Mouse (Mus musculus) midbrain, embryonic 16.5 days (tissue): ENCODE data around the gene Slc22a16. TPM values are rescaled to one million over a fixed set of nuclear protein-coding genes. Genes with fewer than 3 reads are reported as not detected.

ENCODE experiments used
- ATAC-seq: fragments of 200-750 bp; cut with Nextera tagmentation; 2 replicates; pipeline ENCODE4 v1.8.0; 2017; ENCODE audit warnings: moderate TSS enrichment
- H3K27ac ChIP-seq: fragments of 300-500 bp; sonication (generic); 2 replicates; pipeline ENCODE4 v1.5.1; 2014; ENCODE audit warnings: mild to moderate bottlenecking, low read length, mixed read lengths
- H3K27me3 ChIP-seq: fragments of 300-500 bp; sonication (generic); 2 replicates; pipeline ENCODE4 v1.6.1; 2014; ENCODE audit warnings: low read depth, low read length, mixed read lengths; ENCODE audit not compliant: control insufficient read depth, insufficient read depth
- H3K36me3 ChIP-seq: fragments of 300-500 bp; sonication (generic); 2 replicates; pipeline ENCODE4 v1.6.1; 2014; ENCODE audit warnings: mild to moderate bottlenecking, low read length, moderate library complexity, mixed read lengths; ENCODE audit not compliant: control insufficient read depth, insufficient read depth
- H3K4me1 ChIP-seq: fragments of 300-500 bp; sonication (generic); 2 replicates; pipeline ENCODE4 v1.6.1; 2014; ENCODE audit warnings: mild to moderate bottlenecking, low read length, mixed read lengths; ENCODE audit not compliant: control insufficient read depth, insufficient read depth
- H3K4me2 ChIP-seq: fragments of 300-500 bp; sonication (generic); 2 replicates; pipeline ENCODE4 v1.6.1; 2014; ENCODE audit warnings: mild to moderate bottlenecking, low read length, mixed read lengths
- H3K4me3 ChIP-seq: fragments of 300-500 bp; sonication (generic); 2 replicates; pipeline ENCODE4 v1.5.1; 2014; ENCODE audit warnings: low read depth, mild to moderate bottlenecking, low read length, moderate library complexity, mixed read lengths
- H3K9ac ChIP-seq: fragments of 300-500 bp; sonication (generic); 2 replicates; pipeline ENCODE4 v1.6.1; 2014; ENCODE audit warnings: low read depth, low read length, mixed read lengths
- H3K9me3 ChIP-seq: fragments of 300-500 bp; sonication (generic); replicated peaks from 2 replicates; pipeline ENCODE4 v1.6.1; 2014; ENCODE audit warnings: mild to moderate bottlenecking, low read length, mixed read lengths; ENCODE audit not compliant: control insufficient read depth, poor library complexity, severe bottlenecking
- WGBS: fragments of 180-500 bp; shearing (Covaris S2); extraction: QIAGEN DNeasy Blood & Tissue Kit; methylation state at CpG from one replicate; pipeline ENCODE4 v1.1.7; 2014; 5-methylcytosine and 5-hydroxymethylcytosine counted together
- polyA plus RNA-seq: library from polyadenylated mRNA; unstranded; fragments of >200 nt; fragmentation: Nextera tagmentation; extraction: Ambion mirVana; gene quantifications from 2 replicates; pipeline ENCODE4 v1.2.1, GENCODE M21; 2015

Gene Slc22a16
- polyA plus RNA-seq, 1 experiment from 2014 or later, result not detected

GRCm38 (mm10) chr10:40630961-40631360 is 60.8 kb downstream of the Slc22a16 start:
- 83% methylated on average over 9 of the region's 9 CpGs for WGBS
- ATAC-seq, result no peak
- H3K4me2 ChIP-seq, result no peak overlapping the region
- H3K4me1 ChIP-seq, result no peaks in the 10 kb centered on the region
- no peak overlapping the region for H3K9ac ChIP-seq
- no peaks in the 10 kb centered on the region for H3K27me3 ChIP-seq
- no peak overlapping the region for H3K4me3 ChIP-seq
- H3K9me3 ChIP-seq, result no peaks in the 10 kb centered on the region
- H3K27ac ChIP-seq, result no peak overlapping the region
- H3K36me3 ChIP-seq, result no peaks in the 10 kb centered on the region

DNA sequence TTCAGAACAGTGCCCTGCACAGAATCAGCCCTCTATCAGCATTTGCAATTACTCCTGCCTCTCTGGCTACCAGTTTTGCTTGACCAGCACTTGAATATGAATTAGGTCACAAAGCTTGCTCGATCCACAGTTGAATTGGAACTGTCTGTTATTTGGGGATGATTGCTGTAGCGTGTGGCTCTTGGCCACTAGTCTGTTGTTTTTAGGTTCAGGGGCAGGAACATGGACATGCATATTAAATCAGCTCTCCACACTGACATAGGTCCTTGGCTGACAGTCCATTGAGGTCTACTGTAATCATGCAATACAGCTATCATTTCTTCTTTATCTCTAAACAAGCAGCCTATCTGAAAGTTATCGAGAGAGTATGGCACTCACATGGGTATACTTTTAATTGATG is 62.0 kb downstream of the Slc22a16 start:
- Histone ChIP-seq H3K4me3 (no peak overlapping the region), H3K27ac (no peak overlapping the region), H3K9me3 (no peaks in the 10 kb centered on the region), H3K36me3 (no peaks in the 10 kb centered on the region), H3K27me3 (no peaks in the 10 kb centered on the region), H3K9ac (no peak overlapping the region), H3K4me1 (no peaks in the 10 kb centered on the region), H3K4me2 (no peak overlapping the region)
- peak; percentile 39; the same call in 1 of the 2 replicates for ATAC-seq
- WGBS, result 65% methylated on average over 3 of the region's 3 CpGs

DNA sequence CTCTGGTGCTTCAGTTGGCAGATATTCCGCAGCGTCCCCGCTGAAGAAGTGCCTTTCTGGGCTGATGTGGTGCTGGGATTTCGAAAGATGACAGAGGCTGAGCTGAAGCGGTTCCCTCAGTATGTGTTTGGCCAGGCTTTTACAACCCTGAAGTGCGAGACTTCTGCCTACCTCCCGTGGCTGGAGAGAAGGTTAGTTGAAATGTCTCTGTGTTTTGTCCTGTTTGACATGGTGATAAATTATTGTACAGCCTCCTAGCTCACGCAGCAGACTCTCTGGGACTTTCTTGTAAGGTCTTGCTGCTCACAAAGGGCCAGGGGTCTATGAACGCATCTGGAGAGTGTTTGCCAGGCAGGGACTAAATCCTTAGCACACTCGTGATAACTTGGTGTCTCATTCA is 67.2 kb downstream of the Slc22a16 start:
- H3K9me3 ChIP-seq, result no peaks in the 10 kb centered on the region
- no peak overlapping the region for H3K9ac ChIP-seq
- H3K36me3 ChIP-seq, result no peaks in the 10 kb centered on the region
- H3K4me3 ChIP-seq, result no peak overlapping the region
- H3K27me3 ChIP-seq, result no peaks in the 10 kb centered on the region
- no peaks in the 10 kb centered on the region for H3K4me1 ChIP-seq
- WGBS, result 70% methylated on average over 10 of the region's 10 CpGs
- ATAC-seq, result no peak
- H3K27ac ChIP-seq, result no peak overlapping the region
- no peak overlapping the region for H3K4me2 ChIP-seq

- 46% methylated on average over 7 of the region's 7 CpGs for WGBS
- H3K9ac ChIP-seq, result no peak overlapping the region
- no peak overlapping the region for H3K27ac ChIP-seq
- H3K36me3 ChIP-seq, result no peaks in the 10 kb centered on the region
- H3K4me3 ChIP-seq, result no peak overlapping the region
- no peaks in the 10 kb centered on the region for H3K4me1 ChIP-seq
- no peaks in the 10 kb centered on the region for H3K27me3 ChIP-seq
- no peak for ATAC-seq
- no peaks in the 10 kb centered on the region for H3K9me3 ChIP-seq
- no peak overlapping the region for H3K4me2 ChIP-seq
These were observed 68.1 kb downstream of the Slc22a16 start for GRCm38 (mm10) chr10:40638276-40638675.

DNA sequence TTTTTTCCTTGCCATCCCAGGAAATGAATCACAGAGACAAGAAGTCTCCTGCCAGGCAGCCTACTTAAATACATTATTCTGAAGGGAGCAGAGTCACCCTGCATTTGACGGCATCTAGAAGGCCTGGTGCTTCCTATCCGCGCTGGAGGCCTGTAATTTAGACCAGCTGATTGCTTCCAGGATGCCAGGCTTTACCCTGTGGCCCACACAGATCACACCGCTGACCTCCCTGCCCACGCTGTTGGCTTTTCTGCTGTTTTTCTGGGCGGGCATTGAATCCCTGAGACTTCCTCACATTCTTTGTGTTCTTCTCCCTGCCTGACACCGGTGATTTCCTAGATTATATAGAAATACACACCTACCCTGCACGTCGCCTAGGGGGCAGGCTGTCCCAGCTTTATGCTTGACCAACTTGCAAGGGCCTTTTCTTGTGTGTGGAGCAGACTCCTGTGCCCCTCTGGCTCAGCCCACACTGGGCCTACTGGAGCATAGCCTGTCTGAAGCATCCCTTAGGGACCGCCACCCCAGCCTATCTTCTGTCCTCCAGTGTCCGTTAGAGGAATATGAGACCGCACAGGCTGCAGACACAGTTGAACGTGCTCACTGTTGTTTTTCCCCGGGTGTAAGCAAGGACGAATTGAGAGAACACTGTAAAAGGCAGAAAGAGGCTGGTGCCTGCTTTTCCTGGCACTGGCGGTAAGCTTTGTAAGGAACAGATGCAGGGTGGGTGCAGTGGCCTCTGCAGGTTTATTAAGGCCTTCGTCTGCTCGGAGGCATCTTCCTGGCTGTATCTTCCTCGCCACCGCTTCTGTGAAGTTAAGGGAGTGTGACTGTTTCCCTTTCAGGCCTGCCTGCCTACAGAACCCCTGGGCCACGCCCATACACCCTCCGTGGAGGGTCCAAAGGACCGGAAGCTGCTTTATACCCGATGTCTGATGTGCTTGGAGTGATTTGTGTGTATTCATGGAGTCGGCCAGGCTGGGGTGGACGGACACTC is 69.0 kb downstream of the Slc22a16 start:
- Histone ChIP-seq H3K9ac (no peak overlapping the region), H3K9me3 (no peaks in the 10 kb centered on the region), H3K36me3 (no peaks in the 10 kb centered on the region), H3K4me2 (no peak overlapping the region), H3K4me1 (no peaks in the 10 kb centered on the region), H3K4me3 (no peak overlapping the region), H3K27me3 (no peaks in the 10 kb centered on the region), H3K27ac (no peak overlapping the region)
- 46% methylated on average over 26 of the region's 26 CpGs for WGBS
- peak; percentile 56; the same call in 1 of the 2 replicates for ATAC-seq

- WGBS, result 90% methylated on average over 4 of the region's 4 CpGs
- Histone ChIP-seq H3K27ac (no peak overlapping the region), H3K4me3 (no peak overlapping the region), H3K27me3 (no peaks in the 10 kb centered on the region), H3K4me1 (no peaks in the 10 kb centered on the region), H3K9ac (no peak overlapping the region), H3K4me2 (no peak overlapping the region), H3K9me3 (no peaks in the 10 kb centered on the region), H3K36me3 (no peaks in the 10 kb centered on the region)
- ATAC-seq, result no peak
These were observed 70.3 kb downstream of the Slc22a16 start for GRCm38 (mm10) chr10:40640406-40640805.

GRCm38 (mm10) chr10:40641901-40642300 is 71.8 kb downstream of the Slc22a16 start:
- H3K9ac ChIP-seq, result no peak overlapping the region
- no peaks in the 10 kb centered on the region for H3K27me3 ChIP-seq
- no peaks in the 10 kb centered on the region for H3K36me3 ChIP-seq
- H3K27ac ChIP-seq, result no peak overlapping the region
- H3K9me3 ChIP-seq, result no peaks in the 10 kb centered on the region
- no peak overlapping the region for H3K4me2 ChIP-seq
- no peak for ATAC-seq
- no peak overlapping the region for H3K4me3 ChIP-seq
- WGBS, result 90% methylated on average over 7 of the region's 7 CpGs
- no peaks in the 10 kb centered on the region for H3K4me1 ChIP-seq

- no peak overlapping the region for H3K4me2 ChIP-seq
- WGBS, result 84% methylated on average over 5 of the region's 5 CpGs
- H3K4me3 ChIP-seq, result no peak overlapping the region
- ATAC-seq, result no peak
- H3K27me3 ChIP-seq, result no peaks in the 10 kb centered on the region
- no peaks in the 10 kb centered on the region for H3K36me3 ChIP-seq
- H3K9me3 ChIP-seq, result no peaks in the 10 kb centered on the region
- H3K9ac ChIP-seq, result no peak overlapping the region
- H3K27ac ChIP-seq, result no peak overlapping the region
- H3K4me1 ChIP-seq, result no peaks in the 10 kb centered on the region
These were observed 73.0 kb downstream of the Slc22a16 start for GRCm38 (mm10) chr10:40643126-40643525.

- H3K27me3 ChIP-seq, result no peaks in the 10 kb centered on the region
- H3K27ac ChIP-seq, result no peak overlapping the region
- no peak overlapping the region for H3K4me3 ChIP-seq
- 78% methylated on average over 9 of the region's 9 CpGs for WGBS
- no peaks in the 10 kb centered on the region for H3K36me3 ChIP-seq
- no peak overlapping the region for H3K4me2 ChIP-seq
- ATAC-seq, result no peak
- no peak overlapping the region for H3K9ac ChIP-seq
- no peaks in the 10 kb centered on the region for H3K9me3 ChIP-seq
- H3K4me1 ChIP-seq, result no peaks in the 10 kb centered on the region
These were observed 74.3 kb downstream of the Slc22a16 start for GRCm38 (mm10) chr10:40644456-40644855.
